10 mouse cellular contexts compared by ENCODE assay signal in the genomic region with DNA sequence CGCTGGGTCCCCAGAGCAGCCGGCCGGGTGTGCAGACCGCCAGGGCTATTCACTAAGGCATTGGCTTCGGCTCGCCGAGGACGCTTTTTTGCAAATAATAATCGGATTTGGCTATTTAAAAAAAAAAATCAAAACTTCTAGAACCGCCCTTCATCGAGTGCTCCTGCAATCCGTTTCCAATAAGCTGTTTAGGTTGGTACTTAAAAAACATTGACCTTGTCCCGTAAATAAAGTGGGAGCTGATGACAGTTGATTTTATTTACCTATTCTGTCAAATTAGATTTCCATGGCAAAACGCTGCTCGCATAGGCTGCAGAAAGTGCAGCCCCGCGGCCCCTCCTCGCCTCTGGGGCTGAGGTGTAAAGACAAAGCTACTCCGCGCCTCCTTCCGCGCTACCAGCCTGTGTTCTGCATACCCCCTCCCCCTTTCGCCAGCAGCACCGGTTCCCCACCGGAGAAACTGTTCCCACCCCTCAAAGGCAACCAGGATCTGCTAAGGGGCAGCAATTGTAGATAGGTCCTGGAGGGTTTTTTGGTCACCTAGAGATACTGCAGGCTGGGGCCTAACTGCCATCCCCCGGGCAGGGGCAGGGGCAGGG.
A peak's percentile ranks its signal among the peaks of the same experiment; 100 is the strongest.
DNase-seq lines count a peak whose midpoint lies in the region; ATAC-seq lines count a peak whose summit lies in the region.
"Had no signal": no experiment of that assay in that cellular context is flagged by ENCODE, and none has a peak within 500 bp of the region (broad histone marks: within the 10 kb centered on the region; RNA-seq: fewer than 3 reads in every experiment).

No protein-coding gene starts in this region.

- peak overlapping the region; percentile 46 for H3K4me3 ChIP-seq in heart, embryonic 11.5 days (ENCODE audit: low read depth, low read length)
- peak overlapping the region; percentile 22; the same call in 1 of the 2 replicates for H3K4me3 ChIP-seq in hindbrain, embryonic 16.5 days (ENCODE audit: low read length)
- H3K4me3 ChIP-seq in midbrain, embryonic 15.5 days = peak overlapping the region; percentile 8; the same call in 1 of the 2 replicates

- no peaks in the 10 kb centered on the region for H3K36me3 ChIP-seq in heart, embryonic 11.5 days (ENCODE audit: control insufficient read depth, insufficient read depth, low read length)
- no peaks in the 10 kb centered on the region for H3K36me3 ChIP-seq in hindbrain, embryonic 16.5 days (ENCODE audit: control insufficient read depth, insufficient read depth, low read length)
- H3K36me3 ChIP-seq in midbrain, embryonic 15.5 days (replicated peaks) = no peaks in the 10 kb centered on the region

- intact Hi-C loops in heart, postnatal 25 days (cut with DNase I) = no loop called here

- under 1% methylated on average over 26 of the region's 26 CpGs for WGBS in heart, embryonic 11.5 days (ENCODE audit: insufficient replicate concordance)
- 2% methylated on average over 26 of the region's 26 CpGs for WGBS in hindbrain, embryonic 16.5 days
- WGBS in midbrain, embryonic 15.5 days = under 1% methylated on average over 26 of the region's 26 CpGs

- H3K9ac ChIP-seq in heart, embryonic 11.5 days (ENCODE audit: low read depth, low read length) = peak overlapping the region; percentile 43; the same call in 1 of the 2 replicates
- H3K9ac ChIP-seq in hindbrain, embryonic 16.5 days (ENCODE audit: low read depth, low read length) = no peak overlapping the region
- H3K9ac ChIP-seq in midbrain, embryonic 15.5 days = no peak overlapping the region

- peaks cover 5% of the 10 kb centered on the region for H3K4me1 ChIP-seq in heart, embryonic 11.5 days (ENCODE audit: control insufficient read depth, insufficient read depth, low read length)
- peaks cover 4% of the 10 kb centered on the region for H3K4me1 ChIP-seq in hindbrain, embryonic 16.5 days (ENCODE audit: control insufficient read depth, insufficient read depth, low read depth, low read length)
- H3K4me1 ChIP-seq in midbrain, embryonic 15.5 days = peaks cover 17% of the 10 kb centered on the region

- H3K4me2 ChIP-seq in heart, embryonic 11.5 days = peak overlapping the region; percentile 89
- H3K4me2 ChIP-seq in hindbrain, embryonic 16.5 days (ENCODE audit: low read length) = peak overlapping the region; percentile 43
- peak overlapping the region; percentile 41 for H3K4me2 ChIP-seq in midbrain, embryonic 15.5 days

- no peak for DNase-seq in heart, postnatal 25 days (ENCODE audit: low spot score)
- peak; percentile 36 for DNase-seq in embryo, embryonic 9.5 days (ENCODE audit: extremely low spot score)
- no peak for DNase-seq in left cerebral cortex, adult 8-10 months (ENCODE audit: low spot score in 2 of 2)
- DNase-seq in T-cell, adult 2 months (ENCODE audit: low spot score) = no peak
- DNase-seq: cerebellum, adult 18-20 months; right cerebral cortex, postnatal 25 days had no signal

- H3K9me3 ChIP-seq in heart, embryonic 11.5 days (replicated peaks; ENCODE audit: control insufficient read depth, low read length) = no peaks in the 10 kb centered on the region
- no peaks in the 10 kb centered on the region for H3K9me3 ChIP-seq in hindbrain, embryonic 16.5 days (ENCODE audit: control insufficient read depth, low read length)
- H3K9me3 ChIP-seq in midbrain, embryonic 15.5 days = no peaks in the 10 kb centered on the region

- peaks cover 70% of the 10 kb centered on the region for H3K27me3 ChIP-seq in heart, embryonic 11.5 days (ENCODE audit: control insufficient read depth, insufficient read depth, low read length)
- H3K27me3 ChIP-seq in hindbrain, embryonic 16.5 days (replicated peaks; ENCODE audit: control insufficient read depth, insufficient read depth, low read length) = peaks cover 51% of the 10 kb centered on the region
- H3K27me3 ChIP-seq in midbrain, embryonic 15.5 days (replicated peaks) = peaks cover 65% of the 10 kb centered on the region

- no peak for ATAC-seq in heart, embryonic 11.5 days (replicated peaks; ENCODE audit: insufficient number of reproducible peaks, low FRiP score, low TSS enrichment)
- ATAC-seq in hindbrain, embryonic 16.5 days = no peak
- ATAC-seq in midbrain, embryonic 15.5 days (replicated peaks) = no peak
- ATAC-seq in cerebellum, adult (ENCODE audit: insufficient number of reproducible peaks, low FRiP score, low TSS enrichment) = no peak

- H3K27ac ChIP-seq in heart, embryonic 11.5 days (ENCODE audit: low read depth, low read length) = no peak overlapping the region
- H3K27ac ChIP-seq in hindbrain, embryonic 16.5 days (ENCODE audit: low read depth, low read length) = 0 out of 2 replicates have a peak overlapping the region, but pooled peaks have one; percentile 3
- H3K27ac ChIP-seq in midbrain, embryonic 15.5 days = no peak overlapping the region
